Mouse (Mus musculus): ENCODE results near the gene Sema4d.

DNA sequence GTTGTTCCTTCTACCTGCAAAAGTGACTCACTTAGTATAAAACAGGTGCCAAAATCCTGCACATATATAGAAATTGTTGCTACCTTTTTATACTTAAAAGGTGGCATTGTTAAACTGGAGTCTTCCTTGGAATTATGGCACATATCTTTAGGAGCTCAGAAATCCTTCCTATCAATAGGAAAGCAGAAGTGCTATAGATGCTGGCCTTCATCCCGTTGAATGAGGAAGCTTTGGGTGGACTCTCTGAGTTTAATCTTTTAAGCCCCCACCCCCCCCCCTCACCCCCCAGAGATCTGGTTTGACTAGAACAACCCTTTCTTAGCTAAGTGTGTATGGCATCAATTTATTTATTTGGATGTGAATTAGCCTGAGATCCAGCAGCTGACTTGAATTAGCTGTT, 143.8 kb downstream of the Sema4d start:
- no peak for TF ChIP-seq CTCF (IDR thresholded peaks at IDR 0.05; ENCODE audit: borderline replicate concordance, insufficient read depth, low read length)
- TF ChIP-seq POLR2A (IDR thresholded peaks at IDR 0.05; ENCODE audit: low read depth, low read length) = no peak
